Mouse (Mus musculus) kidney, postnatal 0 days (tissue): Measurements from ENCODE around the gene Vwa3b. TPM values are rescaled to one million over a fixed set of nuclear protein-coding genes. Genes with fewer than 3 reads are reported as not detected.
A peak's percentile ranks its signal among the peaks of the same experiment; 100 is the strongest.

Source experiments
- ATAC-seq: fragments of 200-750 bp; cut with Nextera tagmentation; replicated peaks from 2 replicates; pipeline ENCODE4 v1.8.0; 2017; ENCODE audit warnings: low read depth, moderate number of reproducible peaks, moderate TSS enrichment, moderate library complexity; ENCODE audit not compliant: low FRiP score
- DNase-seq: peaks from one replicate; pipeline ENCODE4 v3.0.0-alpha.2; 2016; ENCODE audit warnings: low spot score
- H3K27ac ChIP-seq: fragments of 300-500 bp; sonication (generic); 2 replicates; pipeline ENCODE4 v1.5.1; 2014; ENCODE audit warnings: mild to moderate bottlenecking
- H3K27me3 ChIP-seq: fragments of 300-500 bp; sonication (generic); 2 replicates; pipeline ENCODE4 v1.6.1; 2014; ENCODE audit warnings: low read length, mixed read lengths; ENCODE audit not compliant: insufficient read depth
- H3K36me3 ChIP-seq: fragments of 300-500 bp; sonication (generic); 2 replicates; pipeline ENCODE4 v1.6.1; 2014; ENCODE audit warnings: low read length, mixed read lengths; ENCODE audit not compliant: insufficient read depth
- H3K4me1 ChIP-seq: fragments of 300-500 bp; sonication (generic); replicated peaks from 2 replicates; pipeline ENCODE4 v1.6.1; 2014; ENCODE audit warnings: antibody characterized with exemption, low read length, mixed read lengths; ENCODE audit not compliant: insufficient read depth
- H3K4me2 ChIP-seq: fragments of 300-500 bp; sonication (generic); 2 replicates; pipeline ENCODE4 v1.6.1; 2014; ENCODE audit warnings: mild to moderate bottlenecking, low read length, moderate library complexity, mixed read lengths
- H3K4me3 ChIP-seq: fragments of 300-500 bp; sonication (generic); replicated peaks from 2 replicates; pipeline ENCODE4 v1.5.1; 2014; ENCODE audit warnings: low read depth, low read length
- H3K9ac ChIP-seq: fragments of 300-500 bp; sonication (generic); 2 replicates; pipeline ENCODE4 v1.6.1; 2014; ENCODE audit warnings: low read depth, low read length
- H3K9me3 ChIP-seq: fragments of 300-500 bp; sonication (generic); replicated peaks from 2 replicates; pipeline ENCODE4 v1.6.1; 2016; ENCODE audit warnings: low read length, inconsistent platforms, mixed read lengths
- CTCF ChIP-seq: IDR thresholded peaks from 2 replicates; pipeline ENCODE4 v1.5.1; 2016; ENCODE audit warnings: antibody characterized with exemption, low read depth, mild to moderate bottlenecking, moderate library complexity
- WGBS: fragments of 180-500 bp; shearing (Covaris S2); extraction: QIAGEN DNeasy Blood & Tissue Kit; methylation state at CpG from one replicate; pipeline ENCODE4 v1.1.7; 2014; 5-methylcytosine and 5-hydroxymethylcytosine counted together
- polyA plus RNA-seq: library from polyadenylated mRNA; unstranded; fragments of >200 nt; fragmentation: Nextera tagmentation; extraction: Ambion mirVana; gene quantifications from 2 replicates; pipeline ENCODE4 v1.2.1, GENCODE M21; 2015

Gene Vwa3b
- polyA plus RNA-seq, 1 experiment from 2014 or later, result 0.24 TPM

GRCm38 (mm10) chr1:37009880-37010279 is 16.5 kb upstream of the Vwa3b start:
- 65% methylated on average over 10 of the region's 10 CpGs for WGBS
- DNase-seq (no peak), ATAC-seq (no peak)
- H3K27me3 ChIP-seq, result no peaks in the 10 kb centered on the region
- H3K27ac ChIP-seq, result no peak overlapping the region
- H3K36me3 ChIP-seq, result no peaks in the 10 kb centered on the region
- no peak overlapping the region for H3K4me3 ChIP-seq
- no peaks in the 10 kb centered on the region for H3K4me1 ChIP-seq
- H3K9me3 ChIP-seq, result no peaks in the 10 kb centered on the region
- no peak overlapping the region for H3K4me2 ChIP-seq
- no peak overlapping the region for H3K9ac ChIP-seq
- no peak for TF ChIP-seq CTCF

DNA sequence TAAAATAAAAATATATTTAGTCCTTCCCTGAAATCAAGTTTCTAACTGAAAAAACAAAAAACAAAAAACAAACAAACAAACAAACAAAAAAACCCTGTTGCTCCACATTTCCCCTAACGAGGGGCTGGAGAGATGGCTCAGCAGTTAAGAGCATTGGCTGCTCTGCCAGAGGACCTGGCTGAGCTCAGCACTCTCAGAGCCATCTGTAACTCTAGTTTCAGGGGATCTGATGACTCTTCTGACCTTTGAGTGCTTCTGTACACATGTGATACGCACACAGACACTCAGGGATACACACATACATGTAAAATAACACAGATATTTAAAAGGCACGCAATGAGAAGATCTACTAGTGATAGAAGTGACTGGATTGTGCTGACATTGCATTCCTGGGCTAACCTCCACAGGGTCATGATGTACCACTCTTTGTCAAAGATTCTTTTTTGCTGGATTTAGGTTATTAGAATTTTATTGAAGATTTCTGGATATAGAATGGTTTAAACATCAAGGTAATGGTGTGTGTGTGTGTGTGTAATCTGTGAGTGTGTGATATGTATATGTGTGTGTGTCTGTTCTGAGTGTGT is 14.7 kb upstream of the Vwa3b start:
- no peaks in the 10 kb centered on the region for H3K9me3 ChIP-seq
- DNase-seq, result no peak
- H3K27ac ChIP-seq, result no peak overlapping the region
- no peak overlapping the region for H3K4me2 ChIP-seq
- 75% methylated on average over 3 of the region's 3 CpGs for WGBS
- no peak overlapping the region for H3K9ac ChIP-seq
- H3K36me3 ChIP-seq, result no peaks in the 10 kb centered on the region
- no peak for ATAC-seq
- TF ChIP-seq CTCF, result no peak
- no peaks in the 10 kb centered on the region for H3K27me3 ChIP-seq
- H3K4me1 ChIP-seq, result no peaks in the 10 kb centered on the region
- no peak overlapping the region for H3K4me3 ChIP-seq

DNA sequence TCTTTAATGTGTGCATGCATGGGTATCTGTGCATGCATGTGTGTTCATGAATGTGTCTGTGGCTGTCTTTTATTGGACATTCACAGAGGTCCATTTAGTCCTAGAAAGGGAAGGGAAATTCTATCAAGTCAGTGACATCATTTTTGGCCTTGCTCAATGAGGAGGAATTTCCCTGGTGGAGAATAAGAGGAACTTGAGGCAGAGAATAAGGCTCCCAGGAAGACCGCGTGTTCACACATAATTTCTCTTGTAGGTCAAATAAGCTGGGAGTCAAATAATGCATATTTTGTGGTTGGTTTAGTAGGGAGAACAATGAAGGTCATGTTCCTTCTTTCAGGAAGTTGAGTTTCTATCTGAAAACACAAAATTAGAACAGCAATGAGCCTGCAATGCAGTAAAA is 13.4 kb upstream of the Vwa3b start:
- no peak overlapping the region for H3K4me3 ChIP-seq
- peak; percentile 14; the same call in 1 of the 2 replicates for TF ChIP-seq CTCF
- 84% methylated on average over 2 of the region's 2 CpGs for WGBS
- DNase-seq (no peak), ATAC-seq (no peak)
- H3K9ac ChIP-seq, result no peak overlapping the region
- no peaks in the 10 kb centered on the region for H3K9me3 ChIP-seq
- no peak overlapping the region for H3K27ac ChIP-seq
- no peaks in the 10 kb centered on the region for H3K4me1 ChIP-seq
- no peaks in the 10 kb centered on the region for H3K36me3 ChIP-seq
- H3K27me3 ChIP-seq, result no peaks in the 10 kb centered on the region
- no peak overlapping the region for H3K4me2 ChIP-seq

DNA sequence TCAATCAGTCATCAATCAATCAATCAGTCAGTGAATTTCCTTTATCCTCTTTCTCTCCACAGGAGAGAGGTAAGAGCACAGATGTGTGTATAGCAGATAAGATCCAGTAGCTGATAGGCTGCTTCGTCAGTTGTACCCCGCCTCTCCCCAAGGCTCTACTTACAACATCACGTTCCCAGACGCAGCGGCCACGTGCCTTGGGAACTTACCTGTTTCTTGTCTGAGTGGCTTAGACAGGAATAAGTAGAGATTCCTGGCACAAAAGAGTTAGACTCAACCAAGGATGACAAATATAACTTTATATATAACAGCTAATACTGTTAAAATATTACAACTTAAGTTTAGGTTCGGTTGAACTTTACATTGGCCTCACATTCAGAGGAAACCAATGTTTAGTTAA is 12.7 kb upstream of the Vwa3b start:
- DNase-seq (no peak), ATAC-seq (no peak)
- Histone ChIP-seq H3K27ac (no peak overlapping the region), H3K9me3 (no peaks in the 10 kb centered on the region), H3K4me3 (no peak overlapping the region), H3K27me3 (no peaks in the 10 kb centered on the region), H3K4me1 (no peaks in the 10 kb centered on the region), H3K4me2 (no peak overlapping the region), H3K36me3 (no peaks in the 10 kb centered on the region), H3K9ac (no peak overlapping the region)
- WGBS, result 50% methylated on average over 7 of the region's 7 CpGs
- TF ChIP-seq CTCF, result no peak

- H3K27me3 ChIP-seq, result no peaks in the 10 kb centered on the region
- H3K36me3 ChIP-seq, result no peaks in the 10 kb centered on the region
- ATAC-seq, result no peak
- H3K4me1 ChIP-seq, result no peaks in the 10 kb centered on the region
- no peak overlapping the region for H3K4me2 ChIP-seq
- no peak overlapping the region for H3K9ac ChIP-seq
- DNase-seq, result no peak
- no peak for TF ChIP-seq CTCF
- no peaks in the 10 kb centered on the region for H3K9me3 ChIP-seq
- no peak overlapping the region for H3K27ac ChIP-seq
- H3K4me3 ChIP-seq, result no peak overlapping the region
- WGBS, result 85% methylated on average over 6 of the region's 6 CpGs
Measured at GRCm38 (mm10) chr1:37019017-37019416, 7.4 kb upstream of the Vwa3b start.

- H3K9ac ChIP-seq, result no peak overlapping the region
- 64% methylated on average over 2 of the region's 2 CpGs for WGBS
- ATAC-seq (no peak), DNase-seq (no peak)
- H3K27me3 ChIP-seq, result no peaks in the 10 kb centered on the region
- no peaks in the 10 kb centered on the region for H3K36me3 ChIP-seq
- H3K27ac ChIP-seq, result no peak overlapping the region
- no peak overlapping the region for H3K4me2 ChIP-seq
- no peaks in the 10 kb centered on the region for H3K9me3 ChIP-seq
- no peak overlapping the region for H3K4me3 ChIP-seq
- no peak for TF ChIP-seq CTCF
- no peaks in the 10 kb centered on the region for H3K4me1 ChIP-seq
Measured at GRCm38 (mm10) chr1:37022704-37023103, 3.7 kb upstream of the Vwa3b start.

- 94% methylated on average over 7 of the region's 7 CpGs for WGBS
- DNase-seq, result no peak
- no peaks in the 10 kb centered on the region for H3K36me3 ChIP-seq
- H3K4me1 ChIP-seq, result no peaks in the 10 kb centered on the region; the same call in 1 of the 2 replicates
- no peaks in the 10 kb centered on the region for H3K27me3 ChIP-seq
- no peak overlapping the region for H3K4me2 ChIP-seq
- H3K27ac ChIP-seq, result no peak overlapping the region
- no peak for ATAC-seq
- no peak overlapping the region for H3K4me3 ChIP-seq
- H3K9ac ChIP-seq, result no peak overlapping the region
- H3K9me3 ChIP-seq, result no peaks in the 10 kb centered on the region
- no peak for TF ChIP-seq CTCF
Measured at GRCm38 (mm10) chr1:37024736-37025135, 1.7 kb upstream of the Vwa3b start.
